Comparison of ENCODE assay signal across 23 mouse cellular contexts in genomic region chr12:87089255-87089654, GRCm38 (mm10). TPM values are rescaled to one million over a fixed set of nuclear protein-coding genes. Genes with fewer than 3 reads are reported as not detected.
A peak's percentile ranks its signal among the peaks of the same experiment; 100 is the strongest.
DNase-seq lines count a peak whose midpoint lies in the region; ATAC-seq and TF ChIP-seq lines count a peak whose summit lies in the region.
"Had no signal": no experiment of that assay in that cellular context is flagged by ENCODE, and none has a peak within 500 bp of the region (broad histone marks: within the 10 kb centered on the region; RNA-seq: fewer than 3 reads in every experiment).

No protein-coding gene starts in this region.

- no peaks in the 10 kb centered on the region for H3K27me3 ChIP-seq in hindbrain, postnatal 0 days (ENCODE audit: insufficient read depth, low read length)
- H3K27me3 ChIP-seq in hindbrain, embryonic 11.5 days (ENCODE audit: control insufficient read depth, insufficient read depth, low read length): no peaks in the 10 kb centered on the region
- no peaks in the 10 kb centered on the region for H3K27me3 ChIP-seq in intestine, embryonic 15.5 days (replicated peaks)
- no peaks in the 10 kb centered on the region for H3K27me3 ChIP-seq in intestine, postnatal 0 days (replicated peaks; ENCODE audit: control insufficient read depth, insufficient read depth, low read length)
- H3K27me3 ChIP-seq: embryonic facial prominence, embryonic 12.5 days; forebrain, embryonic 13.5 days; forebrain, embryonic 15.5 days; Patski had no signal

- no peak overlapping the region for H3K4me3 ChIP-seq in hindbrain, postnatal 0 days (ENCODE audit: low read length)
- H3K4me3 ChIP-seq in hindbrain, embryonic 11.5 days (ENCODE audit: low read depth, low read length): no peak overlapping the region
- H3K4me3 ChIP-seq in intestine, embryonic 15.5 days (replicated peaks): no peak overlapping the region
- H3K4me3 ChIP-seq in intestine, postnatal 0 days (ENCODE audit: low read depth, low read length): no peak overlapping the region
- H3K4me3 ChIP-seq: embryonic facial prominence, embryonic 10.5 days; embryonic facial prominence, embryonic 12.5 days; forebrain, embryonic 13.5 days; forebrain, embryonic 15.5 days had no signal

- ATAC-seq in hindbrain, postnatal 0 days: no peak
- ATAC-seq in hindbrain, embryonic 11.5 days (ENCODE audit: low FRiP score): no peak
- peak; percentile 54 for ATAC-seq in intestine, embryonic 15.5 days
- ATAC-seq in intestine, postnatal 0 days: peak; percentile 34
- ATAC-seq: activated CD4-positive, CD25-positive, alpha-beta regulatory T cell, adult 4 months; CD4-positive, CD25-positive, alpha-beta regulatory T cell, adult 4 months; forebrain, embryonic 13.5 days; forebrain, embryonic 15.5 days; forebrain, postnatal 0 days; Patski had no signal

- 0 out of 2 replicates have a peak, but pooled peaks have one; percentile 3 for TF ChIP-seq CTCF in hindbrain, postnatal 0 days (IDR thresholded peaks at IDR 0.05; ENCODE audit: low read depth)
- TF ChIP-seq CTCF in intestine, postnatal 0 days (IDR thresholded peaks at IDR 0.05; ENCODE audit: low read depth): peak; percentile 10; the same call in 1 of the 2 replicates

- H3K4me1 ChIP-seq in hindbrain, postnatal 0 days (ENCODE audit: insufficient read depth, low read length): no peaks in the 10 kb centered on the region
- no peaks in the 10 kb centered on the region for H3K4me1 ChIP-seq in hindbrain, embryonic 11.5 days (replicated peaks; ENCODE audit: control insufficient read depth, insufficient read depth, low read length)
- 0 out of 2 replicates have a peak, but pooled peaks cover 3% of the 10 kb centered on the region for H3K4me1 ChIP-seq in intestine, embryonic 15.5 days (replicated peaks)
- 0 out of 2 replicates have a peak, but pooled peaks cover 13% of the 10 kb centered on the region for H3K4me1 ChIP-seq in intestine, postnatal 0 days (replicated peaks; ENCODE audit: control insufficient read depth, insufficient read depth, low read length)
- H3K4me1 ChIP-seq: embryonic facial prominence, embryonic 10.5 days; embryonic facial prominence, embryonic 12.5 days; forebrain, embryonic 13.5 days; forebrain, embryonic 15.5 days had no signal

- no peak overlapping the region for H3K27ac ChIP-seq in hindbrain, postnatal 0 days
- H3K27ac ChIP-seq in hindbrain, embryonic 11.5 days (ENCODE audit: low read depth, low read length): no peak overlapping the region
- H3K27ac ChIP-seq in intestine, embryonic 15.5 days: peak overlapping the region; percentile 45; the same call in 1 of the 2 replicates
- peak overlapping the region; percentile 73 for H3K27ac ChIP-seq in intestine, postnatal 0 days (ENCODE audit: low read depth, low read length)
- H3K27ac ChIP-seq: embryonic facial prominence, embryonic 10.5 days; embryonic facial prominence, embryonic 12.5 days; forebrain, embryonic 13.5 days; forebrain, embryonic 15.5 days had no signal

- no peak for DNase-seq in hindbrain, postnatal 0 days (ENCODE audit: low spot score)
- DNase-seq in hindbrain, embryonic 11.5 days (ENCODE audit: low spot score): no peak
- no peak for DNase-seq in left cerebral cortex, postnatal 36 days (ENCODE audit: low spot score in 2 of 2)
- DNase-seq: adrenal gland, adult 8-10 months; adrenal gland, postnatal 14 days; adrenal gland, postnatal 36 days; B cell, adult 2 months; cerebellum, adult 11-12 months; cerebellum, adult 8-10 months; cerebellum, adult 9-11 months; cerebellum, postnatal 14 days; forebrain, postnatal 0 days had no signal

- H3K9me3 ChIP-seq in hindbrain, postnatal 0 days (ENCODE audit: low read length): no peaks in the 10 kb centered on the region
- no peaks in the 10 kb centered on the region for H3K9me3 ChIP-seq in hindbrain, embryonic 11.5 days (ENCODE audit: control insufficient read depth, low read length)
- H3K9me3 ChIP-seq in intestine, embryonic 15.5 days: no peaks in the 10 kb centered on the region
- H3K9me3 ChIP-seq in intestine, postnatal 0 days (ENCODE audit: control insufficient read depth): no peaks in the 10 kb centered on the region
- H3K9me3 ChIP-seq: embryonic facial prominence, embryonic 10.5 days; embryonic facial prominence, embryonic 12.5 days; forebrain, embryonic 13.5 days; forebrain, embryonic 15.5 days; G1E had no signal

- WGBS in hindbrain, postnatal 0 days: 59% methylated on average over 3 of the region's 4 CpGs
- 70% methylated on average over 4 of the region's 4 CpGs for WGBS in hindbrain, embryonic 11.5 days
- whole genome bisulfite sequencing in intestine, embryonic 15.5 days: 74% methylated on average over 4 of the region's 4 CpGs
- 50% methylated on average over 4 of the region's 4 CpGs for WGBS in intestine, postnatal 0 days

- intact Hi-C loops in left cerebral cortex, postnatal 36 days (cut with DNase I): no loop called here

- no peak overlapping the region for H3K4me2 ChIP-seq in hindbrain, postnatal 0 days (ENCODE audit: low read depth, low read length)
- H3K4me2 ChIP-seq in hindbrain, embryonic 11.5 days (replicated peaks; ENCODE audit: low read depth, low read length): no peak overlapping the region
- peak overlapping the region; percentile 23; the same call in 1 of the 2 replicates for H3K4me2 ChIP-seq in intestine, embryonic 15.5 days (replicated peaks)
- H3K4me2 ChIP-seq in intestine, postnatal 0 days (replicated peaks; ENCODE audit: low read depth): no peak overlapping the region
- H3K4me2 ChIP-seq: embryonic facial prominence, embryonic 12.5 days; forebrain, embryonic 13.5 days; forebrain, embryonic 15.5 days had no signal

- H3K9ac ChIP-seq in hindbrain, postnatal 0 days (replicated peaks; ENCODE audit: low read length): no peak overlapping the region
- no peak overlapping the region for H3K9ac ChIP-seq in hindbrain, embryonic 11.5 days (ENCODE audit: low read depth, low read length)
- H3K9ac ChIP-seq in intestine, embryonic 15.5 days: no peak overlapping the region
- no peak overlapping the region for H3K9ac ChIP-seq in intestine, postnatal 0 days (ENCODE audit: low read depth, low read length)
- H3K9ac ChIP-seq: embryonic facial prominence, embryonic 12.5 days; forebrain, embryonic 13.5 days; forebrain, embryonic 15.5 days; forebrain, postnatal 0 days had no signal

- H3K36me3 ChIP-seq in hindbrain, postnatal 0 days (ENCODE audit: insufficient read depth, low read length): 0 out of 2 replicates have a peak, but pooled peaks cover 4% of the 10 kb centered on the region
- H3K36me3 ChIP-seq in hindbrain, embryonic 11.5 days (ENCODE audit: control insufficient read depth, insufficient read depth, low read length): no peaks in the 10 kb centered on the region
- no peaks in the 10 kb centered on the region for H3K36me3 ChIP-seq in intestine, embryonic 15.5 days
- no peaks in the 10 kb centered on the region for H3K36me3 ChIP-seq in intestine, postnatal 0 days (ENCODE audit: control insufficient read depth, insufficient read depth)
- H3K36me3 ChIP-seq: embryonic facial prominence, embryonic 10.5 days; embryonic facial prominence, embryonic 12.5 days; forebrain, embryonic 15.5 days; G1E had no signal

RNA-seq across cellular contexts. Expression of gene Ngb, which starts 13.1 kb away (rescaled TPM):
- total RNA-seq in hindbrain, postnatal 0 days (2014; rRNA removed): 9.3 and 11.8 TPM in 2 replicates
- 9.1 and 9.4 TPM in 2 replicates for polyA plus RNA-seq in hindbrain, postnatal 0 days (2015; fragmentation: Nextera tagmentation; extraction: Ambion mirVana)
- polyA plus RNA-seq in hindbrain, embryonic 11.5 days (2014; fragmentation: Nextera tagmentation; extraction: Ambion mirVana): 0.14 and 0.28 TPM in 2 replicates
- 1.1 and 1.2 TPM in 2 replicates for polyA plus RNA-seq in intestine, embryonic 15.5 days (2015; fragmentation: Nextera tagmentation; extraction: Ambion mirVana)
- polyA plus RNA-seq in intestine, postnatal 0 days (2015; fragmentation: Nextera tagmentation; extraction: Ambion mirVana): 2.0 and 2.8 TPM in 2 replicates
- total RNA-seq in left cerebral cortex, postnatal 36 days (2021): 1 to 10 TPM; 6.6 to 7.7 TPM
- total RNA-seq: CH12.LX had no signal
- polyA plus RNA-seq: CD4-positive, CD25-positive, alpha-beta regulatory T cell, adult 4 months; G1E had no signal

RNA-seq across cellular contexts. Expression of gene Gstz1, which starts 57.7 kb away (rescaled TPM):
- 56.3 and 61.1 TPM in 2 replicates for total RNA-seq in hindbrain, postnatal 0 days (2014; rRNA removed)
- 45.6 and 45.8 TPM in 2 replicates for polyA plus RNA-seq in hindbrain, postnatal 0 days (2015; fragmentation: Nextera tagmentation; extraction: Ambion mirVana)
- 26.0 and 31.4 TPM in 2 replicates for polyA plus RNA-seq in hindbrain, embryonic 11.5 days (2014; fragmentation: Nextera tagmentation; extraction: Ambion mirVana)
- polyA plus RNA-seq in intestine, embryonic 15.5 days (2015; fragmentation: Nextera tagmentation; extraction: Ambion mirVana): 44.8 and 48.5 TPM in 2 replicates
- 58.8 and 62.4 TPM in 2 replicates for polyA plus RNA-seq in intestine, postnatal 0 days (2015; fragmentation: Nextera tagmentation; extraction: Ambion mirVana)
- total RNA-seq in left cerebral cortex, postnatal 36 days (2021): 10 to 100 TPM; 47.8 to 49.5 TPM

RNA-seq across cellular contexts. Expression of gene Pomt2, which starts 58.5 kb away (rescaled TPM):
- total RNA-seq in hindbrain, postnatal 0 days (2014; rRNA removed): 31.0 and 40.7 TPM in 2 replicates
- 12.0 and 12.4 TPM in 2 replicates for polyA plus RNA-seq in hindbrain, postnatal 0 days (2015; fragmentation: Nextera tagmentation; extraction: Ambion mirVana)
- polyA plus RNA-seq in hindbrain, embryonic 11.5 days (2014; fragmentation: Nextera tagmentation; extraction: Ambion mirVana): 14.8 and 17.0 TPM in 2 replicates
- 12.9 and 13.1 TPM in 2 replicates for polyA plus RNA-seq in intestine, embryonic 15.5 days (2015; fragmentation: Nextera tagmentation; extraction: Ambion mirVana)
- polyA plus RNA-seq in intestine, postnatal 0 days (2015; fragmentation: Nextera tagmentation; extraction: Ambion mirVana): 5.7 and 6.2 TPM in 2 replicates
- 10 to 100 TPM; 16.2 to 18.8 TPM for total RNA-seq in left cerebral cortex, postnatal 36 days (2021)

Comparison
In these comparisons a context has a peak if more than half of its experiments do, and no peak if none do; other contexts are left out.
1. ATAC-seq: peak in intestine, embryonic 15.5 days (single experiment) and intestine, postnatal 0 days (single experiment); none in hindbrain, postnatal 0 days (single experiment) and hindbrain, embryonic 11.5 days (single experiment).
2. H3K27ac ChIP-seq: peak in intestine, embryonic 15.5 days (single experiment) and intestine, postnatal 0 days (single experiment); none in hindbrain, postnatal 0 days (single experiment) and hindbrain, embryonic 11.5 days (single experiment).